Mouse (Mus musculus) spleen, postnatal 10 days (tissue): ENCODE measurements at regions not wholly inside any gene's neighbourhood (a gene's known extent, or its start where the extent isn't known, plus 50 kb on each side); places are given as distances from the start of the nearest gene placed in this dataset.
A peak's percentile ranks its signal among the peaks of the same experiment; 100 is the strongest.

Experiments
- DNase-seq, 2 experiments: peaks; one replicate each; pipeline ENCODE4 v3.0.0; 2021 to 2022; ENCODE audit warnings: low spot score in 2 of 2

DNA sequence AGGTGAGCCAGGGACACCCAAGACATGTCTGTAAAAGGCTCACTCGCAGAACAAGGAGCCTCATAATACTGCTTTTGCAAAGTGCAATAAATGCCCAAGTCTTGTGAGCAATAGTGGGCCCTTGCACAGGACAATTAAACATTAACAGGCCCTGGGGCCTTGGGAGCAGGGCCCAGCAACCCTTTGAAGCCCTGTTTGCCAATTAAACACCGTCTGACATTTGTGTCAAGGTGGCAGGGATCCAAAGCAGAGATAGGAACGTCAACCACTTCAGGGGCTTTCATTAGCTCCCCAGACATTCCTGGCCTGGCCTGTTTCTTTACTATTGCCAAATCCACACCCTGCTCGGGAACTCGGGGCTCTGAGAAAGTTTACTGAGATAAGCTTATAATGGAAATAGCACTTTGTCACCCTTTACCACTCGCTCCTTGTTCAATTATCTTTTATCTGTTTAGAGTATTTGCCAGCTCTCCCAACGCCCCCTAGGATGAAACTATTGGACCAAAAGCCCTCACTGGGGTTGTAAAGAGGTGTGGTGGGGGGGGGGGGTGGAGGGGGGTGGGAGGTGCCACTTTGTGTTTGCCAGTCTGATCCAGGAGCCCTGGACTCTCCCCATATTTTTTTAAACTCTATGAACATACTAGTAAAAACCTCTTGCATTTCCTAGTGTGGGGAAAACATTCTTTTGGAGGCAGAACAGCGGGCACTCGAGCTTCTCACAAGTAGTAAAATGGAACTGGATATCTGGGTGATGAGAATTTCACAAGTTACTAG lies 247.4 kb downstream of the Fam49a start:
- no peak for DNase-seq

DNA sequence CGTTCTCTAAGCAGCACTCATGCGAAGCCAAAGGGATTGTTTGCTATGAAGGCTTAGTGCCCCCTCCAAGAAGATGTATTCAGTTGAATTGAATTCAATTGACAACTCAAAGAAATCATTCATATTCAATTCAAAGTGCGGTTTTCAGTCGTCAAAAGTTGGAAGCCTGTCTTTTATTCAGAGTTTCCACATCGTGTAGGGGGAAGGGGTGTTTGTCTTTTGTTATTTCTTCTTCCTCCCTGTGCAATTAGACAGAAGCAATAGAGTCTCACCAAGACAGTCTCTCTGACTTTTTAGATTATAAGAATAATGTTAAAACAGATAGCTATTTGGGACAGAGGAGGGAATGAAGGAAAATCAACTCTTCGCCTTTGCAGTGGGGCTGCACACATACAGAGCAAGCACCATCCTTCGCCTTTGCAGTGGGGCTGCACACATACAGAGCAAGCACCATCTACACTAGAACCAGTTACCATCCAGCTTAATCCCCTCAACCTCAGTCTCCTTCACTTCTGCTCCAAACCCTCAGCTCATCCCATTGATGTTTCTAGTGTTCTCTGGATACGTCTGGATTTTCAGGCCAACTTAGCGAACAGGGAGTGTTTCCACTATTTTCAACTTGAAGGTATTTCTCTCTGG lies 246.7 kb downstream of the Fam49a start:
- no peak for DNase-seq

DNA sequence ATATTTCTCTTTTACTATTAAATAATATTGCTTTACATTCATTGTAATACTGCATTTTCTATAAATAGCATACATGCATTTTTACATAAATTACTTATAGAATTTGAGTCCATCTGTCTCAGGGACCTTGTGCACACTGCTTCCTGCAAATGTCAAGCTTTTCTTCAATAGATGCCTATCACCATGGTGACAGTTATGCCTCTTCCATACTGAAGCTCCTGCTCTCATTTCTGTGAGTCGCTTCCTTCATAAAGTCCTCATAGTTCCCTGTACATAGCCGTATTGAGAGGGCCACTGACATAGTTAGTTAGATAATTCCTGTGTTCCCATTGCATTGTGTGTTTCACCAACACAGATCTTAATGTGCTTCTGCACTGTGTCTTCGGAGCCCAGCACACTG lies 244.7 kb downstream of the Fam49a start:
- no peak for DNase-seq

DNA sequence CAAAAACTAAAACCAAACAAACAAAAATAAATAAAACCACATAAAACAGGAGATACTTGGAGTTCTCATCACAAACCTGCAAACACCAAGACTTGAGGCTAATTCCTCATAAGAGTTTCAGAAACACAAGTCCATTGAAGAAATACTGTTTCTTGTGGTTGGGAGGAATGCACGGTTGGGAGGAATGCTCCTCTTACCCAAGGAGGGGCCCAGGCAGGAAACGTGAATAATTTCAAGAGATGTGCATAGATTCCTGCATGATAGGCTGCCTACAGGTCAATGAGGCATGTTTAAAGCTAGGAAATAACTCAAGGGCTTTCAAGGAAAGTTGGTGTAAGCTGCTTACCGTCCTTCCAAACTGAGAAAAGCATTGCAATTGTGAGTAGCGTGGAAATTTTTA lies 243.7 kb downstream of the Fam49a start:
- DNase-seq, result no peak

DNA sequence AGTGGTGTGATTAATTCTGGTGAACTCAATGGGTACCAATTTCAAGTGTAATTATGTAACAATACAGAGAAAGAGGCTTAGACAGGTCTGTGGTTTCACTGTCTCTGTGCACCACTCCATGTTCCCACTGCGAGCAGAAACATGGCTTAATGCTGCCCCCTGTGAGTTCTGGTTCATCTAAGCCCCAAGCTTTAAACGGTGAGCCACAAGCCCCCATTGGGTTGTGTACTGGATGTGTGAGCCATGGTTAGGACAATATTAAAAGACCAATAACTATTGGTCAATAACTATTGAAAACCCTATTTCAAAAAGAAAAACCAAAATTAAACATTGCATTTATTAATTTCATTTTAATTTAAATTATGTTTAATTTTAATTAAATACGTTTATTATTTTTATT lies 238.0 kb downstream of the Fam49a start:
- DNase-seq, result no peak

DNA sequence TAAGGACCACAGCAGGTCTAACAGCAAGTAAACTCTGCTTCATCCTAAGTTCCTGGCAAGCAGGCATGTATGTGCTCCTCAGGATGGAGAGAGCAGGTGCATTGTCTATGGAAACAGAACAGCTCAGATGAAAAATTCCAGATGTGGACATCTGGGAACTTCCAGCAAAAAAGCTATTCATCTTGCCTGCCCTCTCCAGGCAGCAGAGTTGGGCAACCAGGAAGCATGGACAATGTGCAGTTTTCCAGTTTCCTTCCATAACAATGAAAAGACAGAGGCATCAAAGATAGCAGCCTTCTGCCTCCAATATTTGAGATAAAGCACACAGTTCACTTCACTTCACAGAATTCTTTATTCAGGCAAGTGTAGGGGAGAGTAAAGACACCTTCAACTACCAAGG lies 236.7 kb downstream of the Fam49a start:
- no peak for DNase-seq

DNA sequence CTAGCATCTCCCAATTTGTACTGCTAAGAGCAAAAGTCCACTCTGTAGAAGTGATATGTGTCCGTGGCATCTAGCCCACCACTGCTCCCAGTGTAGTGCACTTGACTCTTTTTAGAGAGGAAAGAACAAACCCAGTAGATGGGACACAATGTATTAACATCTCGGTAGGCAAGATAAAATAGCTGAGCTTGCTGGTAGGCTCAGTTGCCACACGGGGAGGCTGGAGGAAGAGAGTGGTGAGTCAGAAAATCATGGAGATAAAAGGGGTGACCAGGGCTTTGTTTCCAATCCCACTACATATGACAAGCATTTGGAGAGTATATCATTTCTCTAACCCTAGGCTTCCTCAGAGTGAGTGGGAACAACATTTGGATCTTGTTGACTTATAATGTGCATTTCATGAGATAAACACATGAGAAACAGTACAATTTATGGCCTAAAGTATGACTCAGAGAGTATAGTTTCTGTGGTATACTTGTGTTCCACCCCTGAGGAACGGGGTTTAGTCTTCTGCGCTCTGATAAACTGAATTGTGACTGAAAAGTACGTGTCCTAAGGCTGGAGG lies 235.4 kb downstream of the Fam49a start:
- no peak for DNase-seq

DNA sequence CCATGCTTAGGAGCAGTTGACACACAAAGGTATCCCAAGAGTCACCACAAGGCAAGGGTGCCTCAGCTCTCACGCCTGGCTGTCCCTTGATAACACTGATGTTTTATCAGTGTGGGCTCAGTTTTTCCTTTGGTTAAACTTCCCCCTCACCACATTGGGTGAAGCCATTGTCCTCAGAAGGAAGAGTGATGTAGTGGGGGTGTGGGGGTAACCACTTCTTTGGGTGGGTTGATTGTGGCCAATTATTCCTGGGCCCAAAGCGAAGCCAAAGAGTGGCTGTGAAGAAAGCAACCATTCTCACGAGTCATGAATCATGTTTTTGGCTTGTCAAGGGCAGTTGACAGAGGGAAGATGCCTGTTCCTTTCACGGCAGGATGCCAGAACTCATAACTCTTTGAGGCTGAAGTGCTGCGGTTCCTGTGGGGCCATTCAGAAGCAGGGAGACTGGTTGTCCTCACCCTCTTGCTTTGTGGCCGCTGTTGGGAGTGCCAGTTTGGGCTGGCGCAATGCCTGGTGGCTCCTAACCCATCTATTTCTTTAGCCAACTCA lies 234.7 kb downstream of the Fam49a start:
- peak in 1 of 2 experiments; percentile 19 for DNase-seq

DNA sequence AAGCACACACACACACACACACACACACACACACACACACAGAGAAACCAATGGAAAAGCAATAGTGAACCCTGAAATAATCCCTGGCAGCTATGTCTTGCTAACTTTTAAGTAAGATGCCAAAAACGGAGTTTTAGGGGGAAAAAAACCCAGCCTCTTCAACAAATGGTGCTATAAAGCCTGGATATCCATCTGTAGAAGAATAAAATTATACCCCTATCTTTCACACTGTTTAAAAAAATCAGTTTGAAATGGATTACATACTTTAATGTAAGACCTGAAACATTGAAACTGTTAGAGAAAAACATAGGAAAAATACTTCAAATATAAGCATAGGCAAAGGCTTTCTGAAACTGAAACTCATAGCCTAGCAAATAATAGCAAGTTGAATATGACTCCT lies 228.2 kb downstream of the Fam49a start:
- DNase-seq, result no peak

DNA sequence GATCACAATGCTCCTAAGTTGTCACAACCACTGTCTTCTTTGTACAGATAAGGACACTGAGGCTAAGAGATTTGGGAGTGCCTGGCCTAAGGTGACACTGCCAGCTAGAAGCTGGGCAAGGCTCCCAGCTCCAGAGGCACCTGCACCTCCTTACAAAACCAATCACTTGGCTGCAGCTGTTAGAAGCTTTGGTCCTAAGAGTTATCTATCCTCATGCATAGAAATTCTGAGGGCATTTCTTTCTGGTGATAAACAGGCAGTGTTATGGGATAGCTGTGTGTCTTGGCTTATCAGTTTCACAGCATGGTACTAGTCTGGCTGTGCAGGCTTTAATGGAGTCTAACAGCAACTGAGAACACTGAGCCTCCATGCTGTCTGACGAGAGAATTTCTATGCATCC lies 226.2 kb downstream of the Fam49a start:
- DNase-seq, result peak in 1 of 2 experiments; percentile 35

DNA sequence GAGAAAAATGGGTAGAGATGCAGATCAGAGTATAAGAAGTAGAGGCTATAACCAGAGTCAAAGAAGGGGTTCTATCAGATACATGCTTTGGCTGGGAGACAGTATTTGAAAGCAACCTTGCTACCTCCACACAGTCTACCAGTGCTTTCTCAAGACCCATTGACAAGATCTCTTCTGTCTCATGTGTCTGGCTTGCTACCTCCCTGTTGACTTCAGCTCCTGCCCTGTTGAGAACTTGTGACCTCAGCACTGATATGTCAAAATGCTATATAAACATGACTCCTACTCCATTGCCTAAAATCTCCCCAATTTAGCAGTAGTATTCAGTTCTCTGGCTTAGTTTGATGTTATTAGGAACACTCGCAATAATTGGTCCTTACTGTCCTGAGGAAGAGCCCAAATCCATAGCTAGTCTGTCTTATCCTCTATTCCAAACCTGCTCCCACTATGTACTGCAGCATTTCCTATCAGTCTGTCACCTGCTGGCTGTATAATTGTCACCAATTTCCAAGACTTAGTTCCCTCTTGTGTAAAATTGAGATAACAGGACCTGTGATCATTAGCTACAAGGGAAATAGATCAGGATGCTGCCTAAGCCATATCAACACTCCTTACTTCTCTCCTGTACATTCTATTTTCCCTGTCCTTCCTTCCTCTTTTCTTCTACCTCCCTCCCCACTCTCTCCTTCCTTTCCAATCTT lies 224.9 kb downstream of the Fam49a start:
- DNase-seq, result no peak

DNA sequence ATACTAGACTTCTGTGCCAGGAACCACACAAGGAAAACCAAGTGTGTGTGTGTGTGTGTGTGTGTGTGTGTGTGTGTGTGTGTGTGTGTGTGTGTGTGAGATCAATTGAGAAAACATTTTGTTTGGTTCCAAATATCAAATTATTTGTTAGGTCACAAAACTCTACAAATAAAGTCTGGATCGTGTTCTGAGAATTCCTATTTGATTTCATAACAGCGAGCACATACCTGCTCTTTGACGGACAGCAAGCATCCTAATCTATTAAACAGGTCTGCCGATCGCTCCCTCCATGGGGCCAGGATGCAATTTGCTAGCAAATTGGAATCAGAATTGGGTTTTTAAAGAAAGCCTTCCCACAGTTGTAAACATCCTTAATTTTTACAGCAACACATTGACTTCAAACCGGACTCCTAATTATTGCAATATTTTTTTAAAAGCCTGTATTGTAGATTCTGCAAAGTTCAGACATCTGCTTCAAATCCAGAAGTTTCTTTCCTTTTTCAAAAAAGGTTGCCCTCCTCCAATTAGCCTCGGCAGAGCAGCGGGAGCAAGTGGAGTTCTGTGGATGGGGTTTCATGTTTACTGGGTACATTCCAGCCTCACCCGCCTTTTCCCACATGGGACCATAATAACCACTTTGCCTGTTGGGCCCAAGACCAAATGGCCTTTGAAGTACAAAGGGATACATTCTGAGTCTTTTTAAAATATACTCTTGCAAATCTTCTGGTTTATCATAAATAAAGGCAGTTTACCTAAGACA lies 223.2 kb downstream of the Fam49a start:
- DNase-seq, result no peak

DNA sequence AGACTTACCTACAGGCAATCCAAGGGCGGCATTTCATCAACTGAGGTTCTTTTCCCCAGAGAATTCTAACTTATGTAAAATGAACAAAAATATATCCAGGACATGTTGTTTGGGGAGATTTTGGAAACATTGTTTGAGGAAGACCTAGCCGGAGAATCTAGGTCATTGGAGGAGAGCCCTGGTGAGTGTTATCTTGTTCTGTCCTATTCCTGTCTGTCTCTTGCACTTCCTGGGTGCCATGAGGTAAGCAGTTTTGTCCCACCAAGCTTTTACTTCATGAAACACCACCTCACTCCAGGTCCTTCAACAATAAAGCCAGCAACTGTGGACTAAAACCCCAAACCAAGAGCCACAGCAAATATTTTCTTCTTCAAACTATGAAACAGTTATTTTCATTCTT lies 218.5 kb downstream of the Fam49a start:
- no peak for DNase-seq

DNA sequence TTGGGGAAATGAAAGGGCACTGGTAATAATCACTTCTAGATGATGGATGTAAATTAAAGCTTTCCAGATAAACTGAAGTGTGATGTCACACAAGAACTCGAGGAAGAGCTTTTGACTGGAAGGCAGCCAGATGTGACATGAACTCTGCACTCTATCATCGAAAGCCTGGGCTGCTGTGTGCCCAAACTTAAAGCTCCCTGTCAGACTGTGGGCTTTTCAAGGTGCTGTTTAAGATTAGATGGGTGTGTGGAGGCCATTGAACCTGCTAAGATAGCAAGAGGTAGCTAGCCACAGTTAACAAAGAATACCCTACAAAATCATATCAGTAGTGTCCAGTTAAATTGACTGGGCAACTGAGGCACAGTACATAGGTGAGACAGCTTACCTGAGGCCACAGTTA lies 190.1 kb downstream of the Fam49a start:
- no peak for DNase-seq

DNA sequence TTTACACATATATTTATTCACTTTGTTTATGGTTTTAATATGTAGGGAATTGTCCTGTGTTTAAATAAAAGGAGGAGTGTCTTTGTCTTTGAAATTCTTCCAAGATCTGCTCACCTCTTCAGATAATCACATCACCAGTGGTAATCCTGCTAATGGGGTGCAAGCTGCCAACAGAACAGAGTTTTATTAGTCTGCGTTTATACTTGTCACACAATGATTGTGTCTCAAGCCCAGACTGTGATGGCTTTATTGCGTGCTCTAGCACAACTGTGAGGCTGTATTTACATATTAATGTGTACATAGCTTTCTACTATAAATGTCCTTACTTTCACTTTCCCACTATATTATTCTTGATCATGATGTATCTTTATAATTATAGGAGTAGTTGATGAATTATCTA lies 184.8 kb downstream of the Fam49a start:
- no peak for DNase-seq

DNA sequence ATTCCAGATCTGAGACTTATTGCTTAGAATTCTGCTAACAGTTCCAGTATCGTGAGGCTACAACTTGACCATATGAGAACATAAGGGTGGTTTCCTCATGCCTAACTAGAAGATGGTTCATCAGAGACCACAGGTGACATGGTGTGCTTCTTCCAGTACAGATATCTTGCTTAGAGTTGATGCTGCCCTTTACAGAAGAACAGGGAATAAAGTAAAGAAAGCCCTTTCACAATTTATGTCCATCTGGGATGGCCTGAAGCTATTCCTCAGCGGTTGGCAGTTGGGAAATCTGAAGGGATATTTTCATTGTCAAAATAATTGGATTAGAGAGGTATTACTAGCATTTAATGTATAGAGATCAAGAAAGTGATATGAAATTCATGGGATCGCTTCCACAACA lies 184.3 kb downstream of the Fam49a start:
- no peak for DNase-seq

DNA sequence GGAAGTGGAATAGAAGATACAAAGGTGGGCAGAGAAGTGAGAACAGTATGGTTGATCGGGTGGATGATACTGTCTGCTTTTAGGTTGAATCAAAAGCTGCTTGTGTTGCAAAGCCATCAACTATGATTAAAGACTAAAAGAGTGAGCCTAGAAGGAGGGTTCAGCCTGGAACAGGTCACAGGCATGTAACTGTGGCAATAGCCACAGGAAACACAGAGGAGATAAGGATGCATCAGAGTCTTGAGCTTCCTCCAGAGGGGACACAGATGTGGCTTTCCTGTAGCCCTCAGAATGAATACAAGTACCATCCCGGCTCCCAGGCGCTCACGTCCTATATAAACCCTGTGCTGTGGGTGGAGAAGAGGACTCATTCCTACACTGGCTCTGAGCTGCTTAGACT lies 180.9 kb downstream of the Fam49a start:
- DNase-seq, result no peak

DNA sequence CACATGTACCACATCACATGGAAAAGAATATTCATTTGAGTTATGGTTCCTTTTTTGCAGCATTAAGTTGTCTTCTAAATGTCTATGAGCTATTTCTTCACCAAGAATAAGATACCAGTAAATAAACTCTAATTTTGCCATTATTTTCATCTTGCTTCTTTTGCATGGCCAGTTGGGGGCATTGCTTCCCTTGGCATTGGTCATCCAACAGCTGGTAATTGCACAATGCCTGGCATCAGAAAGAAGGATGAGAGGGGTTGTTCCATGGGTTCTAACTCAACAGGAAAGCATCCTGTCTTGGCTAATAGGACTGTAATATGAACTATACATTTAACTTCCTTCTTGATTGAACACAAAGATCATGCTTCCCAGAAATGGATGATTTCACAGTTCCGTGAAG lies 174.4 kb downstream of the Fam49a start:
- no peak for DNase-seq

DNA sequence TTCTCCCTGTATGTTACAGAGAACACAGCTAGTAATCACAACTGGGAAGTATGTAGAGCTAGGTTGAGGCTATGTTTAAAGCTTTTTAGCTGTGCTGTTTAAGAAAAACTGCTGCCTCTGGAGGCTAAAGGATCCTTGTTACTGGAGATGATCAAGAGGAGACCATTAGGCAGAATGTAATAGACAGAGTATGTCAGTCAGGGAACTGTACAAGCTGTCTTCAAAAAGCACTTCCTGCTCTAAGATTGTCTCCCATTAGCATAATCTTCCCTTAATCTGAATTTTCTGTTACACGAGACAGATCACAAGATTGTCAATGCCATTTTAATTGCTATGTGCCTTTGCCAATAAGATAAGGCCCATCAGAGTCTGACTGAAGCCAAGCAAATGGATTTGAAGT lies 170.7 kb downstream of the Fam49a start:
- no peak for DNase-seq
